Mouse (Mus musculus) right cerebral cortex, postnatal 10 days (tissue): ENCODE results near the gene Hnrnpa3.

Source experiments
- DNase-seq, 2 experiments: peaks; one replicate each; pipeline ENCODE4 v3.0.0; 2021; ENCODE audit warnings: low spot score in 2 of 2

Hnrnpa3 gene

GRCm38 (mm10) chr2:75703375-75704181 lies 44.5 kb downstream of the Hnrnpa3 start:
- peak; percentile 83 to 87 for DNase-seq

GRCm38 (mm10) chr2:75704234-75705161 lies 45.4 kb downstream of the Hnrnpa3 start, which contains the start of gene Nfe2l2:
Gene Nfe2l2 (minus strand): TSS chr2:75704641.
- peak; percentile 89 to 90 for DNase-seq

GRCm38 (mm10) chr2:75705162-75705752 lies 46.2 kb downstream of the Hnrnpa3 start:
- DNase-seq: peak; percentile 33 to 35

- no peak for DNase-seq
Observed at GRCm38 (mm10) chr2:75706435-75706834, 47.4 kb downstream of the Hnrnpa3 start.

- DNase-seq: no peak
Observed at GRCm38 (mm10) chr2:75707420-75707819, 48.4 kb downstream of the Hnrnpa3 start.

GRCm38 (mm10) chr2:75713083-75713482 lies 54.0 kb downstream of the Hnrnpa3 start:
- DNase-seq: no peak

GRCm38 (mm10) chr2:75714766-75715165 lies 55.7 kb downstream of the Hnrnpa3 start:
- DNase-seq: no peak

- no peak for DNase-seq
Observed at GRCm38 (mm10) chr2:75716046-75717016, 57.3 kb downstream of the Hnrnpa3 start.
